Comparison of ENCODE assay signal across 16 mouse cellular contexts in the genomic region with DNA sequence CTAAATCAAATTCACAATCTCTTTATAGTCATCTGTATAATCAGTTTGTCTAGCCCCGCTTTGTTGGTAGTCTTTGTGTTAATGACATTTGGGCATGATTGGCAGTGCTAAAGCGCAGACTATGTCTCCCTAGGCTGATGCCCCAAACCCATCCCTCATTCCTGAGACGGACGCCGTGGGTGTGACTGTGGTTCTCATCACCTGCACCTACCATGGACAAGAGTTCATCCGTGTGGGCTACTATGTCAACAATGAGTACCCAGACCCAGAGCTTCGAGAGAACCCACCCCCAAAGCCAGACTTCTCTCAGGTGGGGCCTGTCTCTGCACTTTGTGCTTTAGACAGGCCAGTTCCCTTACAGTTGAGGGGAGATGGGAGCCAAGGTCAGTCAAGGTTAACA. TPM values are rescaled to one million over a fixed set of nuclear protein-coding genes. Genes with fewer than 3 reads are reported as not detected.
DNase-seq lines count a peak whose midpoint lies in the region; TF ChIP-seq lines count a peak whose summit lies in the region.
"Had no signal": no experiment of that assay in that cellular context is flagged by ENCODE, and none has a peak within 500 bp of the region (broad histone marks: within the 10 kb centered on the region; RNA-seq: fewer than 3 reads in every experiment).

No protein-coding gene starts in this region.

- no peak overlapping the region for H3K27ac ChIP-seq in heart, adult 2 months

- TF ChIP-seq CTCF in heart, adult 2 months (IDR thresholded peaks at IDR 0.05): no peak

- no peaks in the 10 kb centered on the region for H3K79me2 ChIP-seq in heart, adult 2 months (replicated peaks; ENCODE audit: control insufficient read depth, insufficient read depth, low read length)

- H3K4me3 ChIP-seq in heart, adult 2 months: no peak overlapping the region

- intact Hi-C loops in heart, adult 2 months (cut with DNase I): no loop called here

- no peaks in the 10 kb centered on the region for H3K27me3 ChIP-seq in heart, adult 2 months (ENCODE audit: control insufficient read depth, insufficient read depth, low read length)
- H3K27me3 ChIP-seq: CH12.LX, Patski had no signal

- H3K36me3 ChIP-seq in heart, adult 2 months (ENCODE audit: control insufficient read depth, insufficient read depth, low read length): no peaks in the 10 kb centered on the region; the same call in 1 of the 2 replicates

- TF ChIP-seq EP300 in heart, adult 2 months (IDR thresholded peaks at IDR 0.05; ENCODE audit: insufficient read depth, low read depth, low read length): no peak

- H3K9ac ChIP-seq in heart, adult 2 months (ENCODE audit: low read depth, low read length): no peak overlapping the region

- no peak for TF ChIP-seq POLR2A in heart, adult 2 months (IDR thresholded peaks at IDR 0.05; ENCODE audit: insufficient read depth, low read depth, low read length)

- H3K4me1 ChIP-seq in heart, adult 2 months (ENCODE audit: control insufficient read depth, insufficient read depth, low read length): peaks cover 5% of the 10 kb centered on the region

- peak; percentile 91 for DNase-seq in heart, adult 11 months
- no peak for DNase-seq in heart, adult 2 months
- DNase-seq: adrenal gland, adult 2 months; adrenal gland, adult 8-10 months; adrenal gland, postnatal 10 days; adrenal gland, postnatal 14 days; adrenal gland, postnatal 25 days; adrenal gland, postnatal 36 days; B cell, adult 2 months; cerebellum, adult 11 months; cerebellum, adult 11-12 months; cerebellum, adult 18-20 months; cerebellum, adult 2 months had no signal

- WGBS in heart, adult 2 months: 91% methylated on average over 7 of the region's 7 CpGs

RNA-seq across cellular contexts. Expression of gene Prkaca, which starts 5.1 kb away (rescaled TPM):
- total RNA-seq in heart, adult 2 months (2021): 100 to 1,000 TPM; 306 to 331 TPM
- 239 and 333 TPM in 2 replicates for polyA plus RNA-seq in heart, adult 2 months (2012; rRNA removed)

RNA-seq across cellular contexts. Expression of gene Asf1b, which starts 12.4 kb away (rescaled TPM):
- total RNA-seq in heart, adult 2 months (2021): 1 to 10 TPM; 1.7 to 1.8 TPM
- polyA plus RNA-seq in heart, adult 2 months (2012; rRNA removed): 2.2 and 3.7 TPM in 2 replicates

RNA-seq across cellular contexts. Expression of gene Gm10644, which starts 12.7 kb away (rescaled TPM):
- total RNA-seq in heart, adult 2 months (2021): 1 to 10 TPM; 1.3 to 1.7 TPM
- polyA plus RNA-seq in heart, adult 2 months (2012; rRNA removed): 1.9 and 2.8 TPM in 2 replicates

RNA-seq across cellular contexts. Expression of gene Samd1, which starts 29.8 kb away (rescaled TPM):
- total RNA-seq in heart, adult 2 months (2021): 10 to 100 TPM; 21.6 to 29.9 TPM
- polyA plus RNA-seq in heart, adult 2 months (2012; rRNA removed): 29.7 and 32.1 TPM in 2 replicates

RNA-seq across cellular contexts. Expression of gene 1700067K01Rik, which starts 33.6 kb away (rescaled TPM):
- total RNA-seq in heart, adult 2 months (2021): under 1 TPM in 1 of 2 experiments, not detected in 1; 0.26 TPM
- 0.16 and 0.50 TPM in 2 replicates for polyA plus RNA-seq in heart, adult 2 months (2012; rRNA removed)
- polyA plus RNA-seq: CD4-positive, CD25-positive, alpha-beta regulatory T cell, adult 4 months had no signal
